In the genomic region with DNA sequence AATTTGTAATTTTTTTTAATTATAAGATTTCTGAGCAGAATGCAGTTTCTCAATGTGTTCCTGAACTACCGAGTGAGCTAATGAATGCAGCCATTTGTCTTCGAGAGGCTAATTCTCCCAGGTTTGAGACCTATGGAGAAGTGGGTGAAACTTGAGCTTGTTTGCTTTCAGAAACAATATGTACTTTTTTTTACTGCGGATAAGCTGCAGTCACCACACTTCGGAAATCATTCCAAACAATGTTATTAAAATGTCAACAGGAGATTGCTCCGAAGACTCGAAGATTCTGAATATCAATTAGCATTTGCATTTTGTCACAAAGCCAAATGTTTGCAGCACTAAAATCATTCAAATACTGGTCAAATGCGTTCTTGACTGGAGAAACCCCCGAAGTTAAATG, we compare ENCODE assay signal across 8 mouse cellular contexts. TPM values are rescaled to one million over a fixed set of nuclear protein-coding genes. Genes with fewer than 3 reads are reported as not detected.
DNase-seq lines count a peak whose midpoint lies in the region; ATAC-seq and TF ChIP-seq lines count a peak whose summit lies in the region.

No protein-coding gene starts in this region.

- no peaks in the 10 kb centered on the region for H3K36me3 ChIP-seq in kidney, postnatal 0 days (ENCODE audit: insufficient read depth, low read length)
- no peaks in the 10 kb centered on the region for H3K36me3 ChIP-seq in kidney, adult 2 months (ENCODE audit: control insufficient read depth, insufficient read depth, low read length)
- H3K36me3 ChIP-seq in forebrain, embryonic 11.5 days (ENCODE audit: control insufficient read depth, insufficient read depth, low read length) = no peaks in the 10 kb centered on the region
- no peaks in the 10 kb centered on the region for H3K36me3 ChIP-seq in limb, embryonic 10.5 days
- no peaks in the 10 kb centered on the region for H3K36me3 ChIP-seq in neural tube, embryonic 14.5 days (ENCODE audit: control insufficient read depth, insufficient read depth, low read length)

- no peak for ATAC-seq in kidney, postnatal 0 days (replicated peaks; ENCODE audit: low FRiP score, low read depth)
- no peak for ATAC-seq in forebrain, embryonic 11.5 days (replicated peaks; ENCODE audit: low FRiP score)
- no peak for ATAC-seq in neural tube, embryonic 14.5 days (ENCODE audit: low read depth)
- ATAC-seq in monocyte, adult 5-6 weeks (replicated peaks; ENCODE audit: insufficient number of reproducible peaks, low FRiP score, low TSS enrichment, poor library complexity, severe bottlenecking) = no peak

- H3K4me3 ChIP-seq in kidney, postnatal 0 days (replicated peaks; ENCODE audit: low read depth, low read length) = peak overlapping the region; percentile 97
- no peak overlapping the region for H3K4me3 ChIP-seq in kidney, adult 2 months (ENCODE audit: insufficient read depth, low read depth, low read length)
- H3K4me3 ChIP-seq in forebrain, embryonic 11.5 days (ENCODE audit: low read depth, low read length) = peak overlapping the region; percentile 97
- peak overlapping the region; percentile 97 for H3K4me3 ChIP-seq in limb, embryonic 10.5 days
- H3K4me3 ChIP-seq in neural tube, embryonic 14.5 days (ENCODE audit: low read depth, low read length) = peak overlapping the region; percentile 93; the same call in 1 of the 2 replicates
- H3K4me3 ChIP-seq in cerebellum, adult 2 months (replicated peaks; ENCODE audit: insufficient read depth, low read depth, low read length) = no peak overlapping the region

- WGBS in kidney, postnatal 0 days = 6% methylated on average over 8 of the region's 8 CpGs
- 32% methylated on average over 8 of the region's 8 CpGs for WGBS in kidney, adult 2 months
- 1% methylated on average over 8 of the region's 8 CpGs for WGBS in forebrain, embryonic 11.5 days
- 2% methylated on average over 8 of the region's 8 CpGs for WGBS in limb, embryonic 10.5 days
- WGBS in neural tube, embryonic 14.5 days = 1% methylated on average over 8 of the region's 8 CpGs
- 20% methylated on average over 8 of the region's 8 CpGs for WGBS in cerebellum, adult 2 months

- H3K27ac ChIP-seq in kidney, postnatal 0 days = peak overlapping the region; percentile 98; the same call in 1 of the 2 replicates
- no peak overlapping the region for H3K27ac ChIP-seq in kidney, adult 2 months (ENCODE audit: insufficient read depth, low read depth, low read length)
- H3K27ac ChIP-seq in forebrain, embryonic 11.5 days (ENCODE audit: low read depth, low read length) = peak overlapping the region; percentile 46
- H3K27ac ChIP-seq in limb, embryonic 10.5 days = peak overlapping the region; percentile 99
- H3K27ac ChIP-seq in neural tube, embryonic 14.5 days (ENCODE audit: low read depth, low read length) = no peak overlapping the region
- H3K27ac ChIP-seq in cerebellum, adult 2 months (ENCODE audit: insufficient read depth, low read length) = no peak overlapping the region

- H3K9me3 ChIP-seq in kidney, postnatal 0 days (replicated peaks; ENCODE audit: low read length) = no peaks in the 10 kb centered on the region
- H3K9me3 ChIP-seq in forebrain, embryonic 11.5 days (ENCODE audit: control insufficient read depth, low read length) = no peaks in the 10 kb centered on the region
- H3K9me3 ChIP-seq in limb, embryonic 10.5 days (replicated peaks) = no peaks in the 10 kb centered on the region
- no peaks in the 10 kb centered on the region for H3K9me3 ChIP-seq in neural tube, embryonic 14.5 days (ENCODE audit: control insufficient read depth, low read length)

- no peaks in the 10 kb centered on the region; the same call in 1 of the 2 replicates for H3K4me1 ChIP-seq in kidney, postnatal 0 days (replicated peaks; ENCODE audit: insufficient read depth, low read length)
- H3K4me1 ChIP-seq in kidney, adult 2 months (ENCODE audit: control insufficient read depth, insufficient read depth, low read length) = peaks cover 4% of the 10 kb centered on the region; the same call in 1 of the 2 replicates
- H3K4me1 ChIP-seq in forebrain, embryonic 11.5 days (replicated peaks; ENCODE audit: control insufficient read depth, insufficient read depth, low read length) = peaks cover 3% of the 10 kb centered on the region
- H3K4me1 ChIP-seq in limb, embryonic 10.5 days = peaks cover 38% of the 10 kb centered on the region
- H3K4me1 ChIP-seq in neural tube, embryonic 14.5 days (ENCODE audit: control insufficient read depth, insufficient read depth, low read length) = no peaks in the 10 kb centered on the region
- no peaks in the 10 kb centered on the region; the same call in 1 of the 2 replicates for H3K4me1 ChIP-seq in cerebellum, adult 2 months (ENCODE audit: control insufficient read depth, insufficient read depth, low read length)

- H3K27me3 ChIP-seq in kidney, postnatal 0 days (ENCODE audit: insufficient read depth, low read length) = no peaks in the 10 kb centered on the region
- no peaks in the 10 kb centered on the region for H3K27me3 ChIP-seq in kidney, adult 2 months (replicated peaks; ENCODE audit: control insufficient read depth, insufficient read depth, low read length)
- H3K27me3 ChIP-seq in forebrain, embryonic 11.5 days (ENCODE audit: control insufficient read depth, insufficient read depth, low read length) = no peaks in the 10 kb centered on the region
- H3K27me3 ChIP-seq in limb, embryonic 10.5 days (ENCODE audit: low read depth, poor library complexity, severe bottlenecking) = no peaks in the 10 kb centered on the region
- no peaks in the 10 kb centered on the region for H3K27me3 ChIP-seq in neural tube, embryonic 14.5 days (ENCODE audit: control insufficient read depth, insufficient read depth, low read length)
- H3K27me3 ChIP-seq in cerebellum, adult 2 months (ENCODE audit: control insufficient read depth, insufficient read depth, low read length) = no peaks in the 10 kb centered on the region

- peak overlapping the region; percentile 89 for H3K4me2 ChIP-seq in kidney, postnatal 0 days (ENCODE audit: low read length)
- peak overlapping the region; percentile 70 for H3K4me2 ChIP-seq in forebrain, embryonic 11.5 days (ENCODE audit: low read depth, low read length, severe bottlenecking)
- peak overlapping the region; percentile 78 for H3K4me2 ChIP-seq in neural tube, embryonic 14.5 days (ENCODE audit: low read depth, low read length)

- DNase-seq in kidney, postnatal 0 days (ENCODE audit: low spot score) = peak; percentile 26
- DNase-seq in kidney, adult 2 months = no peak
- DNase-seq in forebrain, embryonic 11.5 days (ENCODE audit: low spot score) = no peak
- DNase-seq in limb, embryonic 10.5 days (ENCODE audit: low spot score) = no peak
- no peak for DNase-seq in cerebellum, adult 2 months
- no peak for DNase-seq in cerebellum, postnatal 36 days

- no peak for TF ChIP-seq POLR2A in kidney, adult 2 months (IDR thresholded peaks at IDR 0.05; ENCODE audit: low read depth, low read length)
- TF ChIP-seq POLR2A in cerebellum, adult 2 months (IDR thresholded peaks at IDR 0.05; ENCODE audit: borderline replicate concordance, insufficient read depth, low read length) = no peak

- no peak for TF ChIP-seq CTCF in kidney, postnatal 0 days (IDR thresholded peaks at IDR 0.05; ENCODE audit: low read depth)
- no peak for TF ChIP-seq CTCF in kidney, adult 2 months (conservative IDR thresholded peaks at IDR 0.05; ENCODE audit: insufficient read depth, insufficient read length, low read depth, low read length)
- no peak for TF ChIP-seq CTCF in cerebellum, adult 2 months (IDR thresholded peaks at IDR 0.05; ENCODE audit: borderline replicate concordance, insufficient read depth, low read depth, low read length)

- no peak overlapping the region for H3K9ac ChIP-seq in kidney, postnatal 0 days (ENCODE audit: low read depth, low read length)
- no peak overlapping the region; the same call in 1 of the 2 replicates for H3K9ac ChIP-seq in forebrain, embryonic 11.5 days (ENCODE audit: low read length)
- peak overlapping the region; percentile 98; the same call in 1 of the 2 replicates for H3K9ac ChIP-seq in neural tube, embryonic 14.5 days (replicated peaks; ENCODE audit: low read depth, low read length)

RNA-seq across cellular contexts. Expression of a gene that starts 0.7 kb away (rescaled TPM):
- 41.8 and 42.5 TPM in 2 replicates for polyA plus RNA-seq in kidney, postnatal 0 days (2015; fragmentation: Nextera tagmentation; extraction: Ambion mirVana)
- 22.4 and 25.7 TPM in 2 replicates for polyA plus RNA-seq in kidney, adult 2 months (2012; rRNA removed)
- 112 and 116 TPM in 2 replicates for polyA plus RNA-seq in forebrain, embryonic 11.5 days (2014; fragmentation: Nextera tagmentation; extraction: Ambion mirVana)
- polyA plus RNA-seq in limb, embryonic 10.5 days (2016; fragmentation: Nextera tagmentation; extraction: Ambion mirVana) = 79.2 and 81.2 TPM in 2 replicates
- 242 and 243 TPM in 2 replicates for polyA plus RNA-seq in neural tube, embryonic 14.5 days (2014; fragmentation: Nextera tagmentation; extraction: Ambion mirVana)
- 0.10 to 1.5 TPM (median 0.75 TPM) in 3 replicates for total RNA-seq in monocyte, adult 5-6 weeks (2017)
- polyA plus RNA-seq in cerebellum, adult 2 months (2012; rRNA removed) = 38.5 and 39.1 TPM in 2 replicates

Comparison
In these comparisons a context has a peak if more than half of its experiments do, and no peak if none do; other contexts are left out.
1. H3K27ac ChIP-seq: peak in kidney, postnatal 0 days (single experiment), forebrain, embryonic 11.5 days (single experiment) and limb, embryonic 10.5 days (single experiment); none in kidney, adult 2 months (single experiment), neural tube, embryonic 14.5 days (single experiment) and cerebellum, adult 2 months (single experiment).
2. H3K4me3 ChIP-seq: peak in kidney, postnatal 0 days (single experiment), forebrain, embryonic 11.5 days (single experiment), limb, embryonic 10.5 days (single experiment) and neural tube, embryonic 14.5 days (single experiment); none in kidney, adult 2 months (single experiment) and cerebellum, adult 2 months (single experiment).
3. Peak in every context shown above with its lines, with median percentiles within 50 percentile points of each other: H3K4me2 ChIP-seq.